Mouse (Mus musculus): Measurements from ENCODE around the gene Hmces.

GRCm38 (mm10) chr6:87879628-87880027 is 34.1 kb upstream of the Hmces start:
- TF ChIP-seq GATA1 (IDR thresholded peaks at IDR 0.05; ENCODE audit: borderline replicate concordance, low read length) (no peak), FLI1 (IDR thresholded peaks at IDR 0.05; ENCODE audit: low read length) (no peak)
